Mouse (Mus musculus): Measurements from ENCODE around the gene Sept5. TPM values are rescaled to one million over a fixed set of nuclear protein-coding genes. Genes with fewer than 3 reads are reported as not detected.

Sept5 gene
- total and polyA plus RNA-seq, 2 experiments from 2014 or later = 267 to 373 TPM

DNA sequence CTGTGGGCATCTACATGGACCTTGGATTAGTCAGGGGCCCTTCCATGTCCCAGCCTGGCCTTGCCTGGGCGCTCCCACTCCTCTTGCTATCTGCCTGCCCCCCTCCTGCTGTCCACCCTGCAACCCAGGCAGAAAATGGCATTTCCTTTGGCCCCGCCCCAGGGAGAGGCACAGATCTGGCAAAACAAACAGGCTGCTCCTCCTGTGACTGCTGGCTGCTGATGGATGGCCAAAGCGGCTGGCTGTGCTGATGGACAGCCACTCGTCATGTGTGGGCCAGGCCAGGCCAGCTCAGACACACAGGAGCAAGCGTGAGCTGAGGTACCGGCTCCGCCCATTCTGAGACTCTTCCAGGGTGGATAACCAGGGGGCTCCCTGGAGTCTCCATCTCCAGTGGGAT, 28.3 kb downstream of the Sept5 start:
- no peaks in the 10 kb centered on the region for H3K9me3 ChIP-seq (ENCODE audit: low read length)
- H3K27ac ChIP-seq (ENCODE audit: low read depth, low read length) = no peak overlapping the region
- no peak for ATAC-seq
- no peaks in the 10 kb centered on the region for H3K27me3 ChIP-seq (ENCODE audit: insufficient read depth, low read length)
- no peak for TF ChIP-seq CTCF (IDR thresholded peaks at IDR 0.05; ENCODE audit: low read depth)
- no peak overlapping the region for H3K4me3 ChIP-seq (ENCODE audit: low read depth, low read length)
- no peaks in the 10 kb centered on the region for H3K36me3 ChIP-seq (ENCODE audit: insufficient read depth)
- DNase-seq = no peak
- no peaks in the 10 kb centered on the region for H3K4me1 ChIP-seq (ENCODE audit: insufficient read depth)
- no peak overlapping the region for H3K4me2 ChIP-seq (ENCODE audit: low read depth)
- 67% methylated on average over 7 of the region's 7 CpGs for WGBS
- no peak overlapping the region for H3K9ac ChIP-seq

DNA sequence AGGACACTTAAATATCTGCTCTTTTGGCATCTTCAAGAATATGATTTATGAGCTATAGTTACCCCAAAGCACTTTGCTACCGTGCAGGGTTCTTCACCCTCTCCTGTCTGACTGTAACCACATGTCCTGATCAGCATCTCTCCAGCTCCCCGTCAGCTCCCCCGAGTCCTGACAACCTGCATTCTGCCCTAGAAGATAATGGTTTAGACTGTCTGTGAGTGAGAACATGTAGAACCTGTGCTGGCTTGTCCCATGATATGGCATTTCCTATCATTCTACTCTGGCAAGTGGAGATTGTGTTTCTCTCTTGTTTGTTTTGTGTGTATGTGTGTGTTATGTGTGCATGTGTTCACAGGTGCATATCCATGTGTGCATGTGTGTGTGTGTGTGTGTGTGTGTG, 31.7 kb downstream of the Sept5 start:
- Histone ChIP-seq H3K27me3 (ENCODE audit: insufficient read depth, low read length) (peaks cover 4% of the 10 kb centered on the region; the same call in 1 of the 2 replicates), H3K9ac (no peak overlapping the region)

DNA sequence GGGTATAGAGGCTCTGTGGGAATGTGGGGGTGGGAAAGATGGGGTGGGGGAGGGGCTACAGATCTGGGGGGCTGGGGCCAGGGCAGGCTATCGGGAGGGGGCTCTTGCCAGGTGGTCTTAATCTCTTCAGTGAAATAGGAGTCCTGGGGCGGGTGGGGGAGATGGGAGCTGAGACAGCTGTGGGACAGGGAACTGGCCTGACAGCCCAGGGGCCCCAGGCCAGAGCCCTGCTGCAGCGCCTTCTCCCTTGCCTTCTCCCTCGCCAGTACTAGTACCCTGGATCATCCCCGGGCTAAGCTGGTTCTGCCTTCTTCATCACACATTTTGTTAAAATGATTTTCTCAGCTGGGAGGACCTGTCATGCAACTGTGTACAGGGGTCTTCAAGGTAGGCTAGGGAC, 33.5 kb downstream of the Sept5 start:
- no peak overlapping the region for H3K27ac ChIP-seq (ENCODE audit: low read depth, low read length)
- H3K4me2 ChIP-seq (ENCODE audit: low read depth) = no peak overlapping the region
- no peak overlapping the region for H3K9ac ChIP-seq
- no peaks in the 10 kb centered on the region for H3K9me3 ChIP-seq (ENCODE audit: low read length)
- peaks cover 16% of the 10 kb centered on the region for H3K27me3 ChIP-seq (ENCODE audit: insufficient read depth, low read length)
- 46% methylated on average over 5 of the region's 5 CpGs for WGBS
- no peaks in the 10 kb centered on the region for H3K36me3 ChIP-seq (ENCODE audit: insufficient read depth)
- no peak overlapping the region for H3K4me3 ChIP-seq (ENCODE audit: low read depth, low read length)
- TF ChIP-seq CTCF (IDR thresholded peaks at IDR 0.05; ENCODE audit: low read depth) = no peak
- no peak for ATAC-seq
- DNase-seq = no peak
- no peaks in the 10 kb centered on the region for H3K4me1 ChIP-seq (ENCODE audit: insufficient read depth)

More for the DNA sequence above, 31.7 kb downstream of the Sept5 start:
- H3K4me3 ChIP-seq (ENCODE audit: low read depth, low read length) = no peak overlapping the region
- no peak overlapping the region for H3K4me2 ChIP-seq (ENCODE audit: low read depth)
- TF ChIP-seq CTCF (IDR thresholded peaks at IDR 0.05; ENCODE audit: low read depth) = no peak
- H3K9me3 ChIP-seq (ENCODE audit: low read length) = no peaks in the 10 kb centered on the region
- H3K4me1 ChIP-seq (ENCODE audit: insufficient read depth) = no peaks in the 10 kb centered on the region
- no peaks in the 10 kb centered on the region for H3K36me3 ChIP-seq (ENCODE audit: insufficient read depth)
- no peak overlapping the region for H3K27ac ChIP-seq (ENCODE audit: low read depth, low read length)
- 92% methylated on average over 3 of the region's 3 CpGs for WGBS
- DNase-seq (no peak), ATAC-seq (no peak)

DNA sequence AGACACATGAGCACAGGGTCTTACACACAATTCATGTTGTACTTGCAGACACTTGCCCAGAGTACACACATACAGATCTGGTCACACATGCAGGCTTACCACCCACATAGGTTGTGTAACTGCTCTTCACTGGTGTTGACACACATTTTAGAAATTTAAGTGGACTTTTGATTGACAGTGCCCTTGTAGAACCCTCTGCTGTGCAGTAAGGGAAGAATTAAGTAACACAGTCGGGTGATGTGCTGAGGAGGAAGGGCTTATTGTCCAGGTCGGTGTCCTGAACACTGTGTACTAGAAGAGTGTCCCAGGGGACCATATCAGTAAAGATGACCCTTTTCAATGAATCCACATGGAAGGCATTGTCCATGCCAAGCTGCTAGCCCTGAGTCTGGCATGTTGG, 35.8 kb downstream of the Sept5 start:
- Histone ChIP-seq H3K36me3 (ENCODE audit: insufficient read depth) (no peaks in the 10 kb centered on the region), H3K9me3 (ENCODE audit: low read length) (no peaks in the 10 kb centered on the region), H3K27ac (ENCODE audit: low read depth, low read length) (no peak overlapping the region), H3K4me3 (ENCODE audit: low read depth, low read length) (no peak overlapping the region), H3K27me3 (ENCODE audit: insufficient read depth, low read length) (peaks cover 39% of the 10 kb centered on the region), H3K4me2 (ENCODE audit: low read depth) (no peak overlapping the region), H3K4me1 (ENCODE audit: insufficient read depth) (no peaks in the 10 kb centered on the region), H3K9ac (no peak overlapping the region)
- 74% methylated on average over 2 of the region's 2 CpGs for WGBS
- ATAC-seq = no peak
- TF ChIP-seq CTCF (IDR thresholded peaks at IDR 0.05; ENCODE audit: low read depth) = no peak
- no peak for DNase-seq

DNA sequence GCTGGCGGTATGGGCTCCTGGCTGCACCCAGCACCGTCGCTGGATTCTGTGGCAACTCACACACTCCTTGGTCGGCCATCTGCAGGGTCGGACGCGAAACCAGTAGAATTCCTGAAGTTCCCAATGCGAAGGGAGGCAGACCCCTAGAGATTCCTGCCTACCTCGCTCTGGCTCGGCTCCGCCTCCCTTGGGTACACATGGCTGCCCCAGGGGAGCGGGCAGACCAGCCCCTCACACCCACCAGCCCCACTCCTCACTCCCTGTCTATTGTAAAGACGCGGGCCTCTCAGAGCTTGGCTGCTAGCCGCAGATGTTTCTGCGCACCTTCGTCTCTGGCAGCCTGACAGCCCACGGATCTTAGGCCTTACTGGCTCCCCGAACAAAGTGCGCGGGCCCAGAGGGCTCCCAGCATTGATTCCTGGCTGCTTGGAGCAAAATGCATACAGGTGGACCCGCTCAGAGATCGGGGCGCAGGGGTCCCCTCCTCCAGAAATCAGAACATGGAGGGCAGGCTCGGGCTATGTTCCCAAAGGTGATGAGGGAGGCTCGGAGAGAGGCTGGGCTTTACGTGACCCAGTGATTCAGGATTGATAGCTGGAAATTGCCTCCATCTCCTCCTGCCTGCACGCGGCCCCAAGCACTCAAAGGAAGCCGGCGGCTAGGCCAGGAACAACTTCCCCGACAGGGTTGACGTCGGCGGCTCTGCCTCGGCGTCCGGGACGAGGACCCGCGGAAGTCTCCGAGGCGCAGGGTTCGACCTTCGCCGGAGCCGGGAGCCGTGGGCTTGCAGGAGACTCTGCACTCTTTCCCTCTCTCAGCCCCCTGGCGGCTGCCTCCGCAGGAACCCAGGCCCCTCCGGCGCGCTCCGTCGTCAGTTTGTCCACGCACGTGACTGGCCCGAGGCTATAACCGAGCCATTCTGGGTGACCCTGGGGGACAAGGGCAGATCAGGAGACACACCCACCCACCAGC, 38.4 kb downstream of the Sept5 start:
- WGBS = 5% methylated on average over 59 of the region's 59 CpGs

DNA sequence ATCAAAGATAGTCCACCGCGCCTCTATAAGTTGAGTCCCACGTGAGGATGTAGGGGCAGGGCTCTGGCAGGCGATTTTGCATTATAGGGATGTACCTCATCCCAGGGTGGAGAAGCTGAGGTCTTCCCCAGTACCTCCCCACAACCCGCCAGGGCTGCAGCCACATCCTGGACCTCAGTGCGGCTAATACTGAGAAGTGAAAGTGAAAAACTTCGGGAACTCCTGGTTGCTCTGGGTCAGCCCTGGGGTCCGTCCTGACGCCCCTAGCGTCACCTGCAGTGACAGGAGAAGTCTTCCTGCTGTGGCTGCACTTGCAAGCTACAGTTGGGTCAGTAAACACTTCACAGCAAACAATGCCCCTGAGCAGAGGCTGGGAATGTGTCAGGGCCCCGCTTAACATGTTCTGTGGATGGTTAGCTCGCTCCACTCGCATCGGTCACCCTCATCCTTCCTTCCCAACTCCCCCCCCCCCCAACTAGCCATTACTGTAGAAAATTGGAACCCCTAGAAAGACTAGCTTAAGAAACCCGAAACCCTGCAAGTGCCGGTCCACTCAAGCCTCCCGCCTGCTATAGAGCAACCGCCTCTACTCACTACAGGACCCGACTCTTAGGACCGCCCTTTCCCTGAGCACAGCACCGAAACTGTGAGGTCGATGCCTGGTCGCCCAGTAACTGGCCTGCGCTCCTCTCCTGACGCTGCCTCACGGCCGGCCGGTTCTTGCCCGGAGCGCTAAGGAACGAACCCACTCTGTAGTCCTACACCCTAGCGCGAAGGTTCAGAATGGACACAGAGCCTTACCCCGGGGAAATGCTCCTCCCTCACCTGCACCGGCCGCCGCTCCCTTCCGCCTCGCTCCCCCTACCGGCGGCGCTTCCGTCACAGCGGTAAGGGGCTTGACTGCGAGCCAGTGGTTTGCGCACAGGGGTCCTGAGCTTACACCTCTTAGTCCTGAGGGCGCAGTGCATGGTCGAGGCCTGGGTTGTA, 39.7 kb downstream of the Sept5 start, which contains the start of gene Tbx1:
Gene Tbx1 (minus strand): TSS at position 868 of the 987 bp plus-strand sequence.
- no peak within 1 kb of the TSS for H3K9ac ChIP-seq
- 4% methylated on average over 48 of the region's 48 CpGs for WGBS
- no peaks in the 10 kb centered on the region for H3K9me3 ChIP-seq (ENCODE audit: low read length)
- H3K27ac ChIP-seq (ENCODE audit: low read depth, low read length) = no peak within 1 kb of the TSS
- H3K4me1 ChIP-seq (ENCODE audit: insufficient read depth) = peaks cover 5% of the 10 kb centered on the region; the same call in 1 of the 2 replicates
- peaks cover 74% of the 10 kb centered on the region for H3K27me3 ChIP-seq (ENCODE audit: insufficient read depth, low read length)
- H3K4me3 ChIP-seq (ENCODE audit: low read depth, low read length) = peak within 1 kb of the TSS; percentile 12
- TF ChIP-seq CTCF (IDR thresholded peaks at IDR 0.05; ENCODE audit: low read depth) = peak; percentile 52
- DNase-seq (no peak), ATAC-seq (no peak)
- no peaks in the 10 kb centered on the region for H3K36me3 ChIP-seq (ENCODE audit: insufficient read depth)
- peak within 1 kb of the TSS; percentile 36 for H3K4me2 ChIP-seq (ENCODE audit: low read depth)

More for the DNA sequence above, 38.4 kb downstream of the Sept5 start:
- DNase-seq = no peak
- Histone ChIP-seq H3K27ac (ENCODE audit: low read depth, low read length) (no peak overlapping the region), H3K4me1 (ENCODE audit: insufficient read depth) (peaks cover 3% of the 10 kb centered on the region; the same call in 1 of the 2 replicates), H3K9ac (no peak overlapping the region), H3K27me3 (ENCODE audit: insufficient read depth, low read length) (peaks cover 62% of the 10 kb centered on the region), H3K4me3 (ENCODE audit: low read depth, low read length) (peak overlapping the region; percentile 6), H3K9me3 (ENCODE audit: low read length) (no peaks in the 10 kb centered on the region), H3K4me2 (ENCODE audit: low read depth) (peak overlapping the region; percentile 36), H3K36me3 (ENCODE audit: insufficient read depth) (no peaks in the 10 kb centered on the region)
- peak; percentile 55 for TF ChIP-seq CTCF (IDR thresholded peaks at IDR 0.05; ENCODE audit: low read depth)
- peak; percentile 35; the same call in 1 of the 2 replicates for ATAC-seq
